Mouse (Mus musculus): ENCODE results near the gene Pum1.

- TF ChIP-seq USF1 (IDR thresholded peaks at IDR 0.05; ENCODE audit: low read depth) (no peak), TCF12 (IDR thresholded peaks at IDR 0.05; ENCODE audit: insufficient read depth, poor library complexity, severe bottlenecking) (no peak), POLR2A (IDR thresholded peaks at IDR 0.05; ENCODE audit: insufficient read length, low read depth) (no peak), E2F4 (IDR thresholded peaks at IDR 0.05; ENCODE audit: insufficient read depth) (no peak), MAX (IDR thresholded peaks at IDR 0.05; ENCODE audit: low read depth) (no peak), MYOD1 (IDR thresholded peaks at IDR 0.05; ENCODE audit: control insufficient read depth in 1 of 3, insufficient read length in 2 of 3, low read depth in 2 of 3) (no peak), CEBPB (IDR thresholded peaks at IDR 0.05; ENCODE audit: insufficient read depth, poor library complexity, severe bottlenecking) (no peak)
Measured at GRCm38 (mm10) chr4:130801198-130801597, 138.1 kb downstream of the Pum1 start.
